Mouse (Mus musculus): ENCODE results near the gene Unc79. TPM values are rescaled to one million over a fixed set of nuclear protein-coding genes. Genes with fewer than 3 reads are reported as not detected.

Gene Unc79
- polyA plus RNA-seq, 1 experiment from 2014 or later: 0.57 TPM

DNA sequence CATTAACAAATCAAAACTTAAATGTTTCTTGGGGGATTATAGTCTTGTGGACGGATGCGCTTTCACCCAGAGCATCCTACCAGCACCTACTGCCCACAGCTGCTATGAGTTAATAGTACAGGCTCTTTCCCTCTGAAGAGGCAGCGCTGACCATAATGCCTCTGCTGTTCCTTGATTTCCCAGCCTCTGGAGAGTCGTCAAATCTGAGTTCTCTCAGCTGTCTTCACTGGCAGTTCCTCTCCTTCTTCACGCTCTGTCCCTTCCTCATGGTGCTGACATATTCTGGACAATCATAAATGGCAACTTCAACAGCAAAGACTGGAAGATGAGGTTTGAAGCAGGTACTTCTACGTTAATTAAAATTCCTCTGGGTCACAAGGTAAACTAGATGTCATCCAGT is 143.2 kb downstream of the Unc79 start:
- H3K9ac ChIP-seq (ENCODE audit: low read length): no peak overlapping the region
- no peaks in the 10 kb centered on the region for H3K27me3 ChIP-seq (ENCODE audit: control insufficient read depth, insufficient read depth, low read length)
- H3K36me3 ChIP-seq (ENCODE audit: control insufficient read depth, insufficient read depth, low read length): no peaks in the 10 kb centered on the region
- ATAC-seq (ENCODE audit: insufficient read depth, low FRiP score): no peak
- no peaks in the 10 kb centered on the region for H3K4me1 ChIP-seq (ENCODE audit: control insufficient read depth, insufficient read depth, low read length)
- no peak overlapping the region for H3K4me3 ChIP-seq (replicated peaks; ENCODE audit: low read length)
- H3K27ac ChIP-seq (ENCODE audit: low read length): no peak overlapping the region
- no peak overlapping the region for H3K4me2 ChIP-seq (ENCODE audit: low read depth, low read length)
- 68% methylated on average over 6 of the region's 6 CpGs for WGBS
- no peaks in the 10 kb centered on the region for H3K9me3 ChIP-seq (replicated peaks; ENCODE audit: control insufficient read depth, low read length)

- 51% methylated on average over 5 of the region's 5 CpGs for WGBS
- H3K27me3 ChIP-seq (ENCODE audit: control insufficient read depth, insufficient read depth, low read length): no peaks in the 10 kb centered on the region
- no peak overlapping the region for H3K9ac ChIP-seq (ENCODE audit: low read length)
- H3K27ac ChIP-seq (ENCODE audit: low read length): no peak overlapping the region
- H3K9me3 ChIP-seq (replicated peaks; ENCODE audit: control insufficient read depth, low read length): no peaks in the 10 kb centered on the region
- H3K4me2 ChIP-seq (ENCODE audit: low read depth, low read length): no peak overlapping the region
- ATAC-seq (ENCODE audit: insufficient read depth, low FRiP score): no peak
- no peaks in the 10 kb centered on the region for H3K4me1 ChIP-seq (ENCODE audit: control insufficient read depth, insufficient read depth, low read length)
- no peak overlapping the region for H3K4me3 ChIP-seq (replicated peaks; ENCODE audit: low read length)
- H3K36me3 ChIP-seq (ENCODE audit: control insufficient read depth, insufficient read depth, low read length): no peaks in the 10 kb centered on the region
These were observed 146.5 kb downstream of the Unc79 start for GRCm38 (mm10) chr12:103095160-103095559.

DNA sequence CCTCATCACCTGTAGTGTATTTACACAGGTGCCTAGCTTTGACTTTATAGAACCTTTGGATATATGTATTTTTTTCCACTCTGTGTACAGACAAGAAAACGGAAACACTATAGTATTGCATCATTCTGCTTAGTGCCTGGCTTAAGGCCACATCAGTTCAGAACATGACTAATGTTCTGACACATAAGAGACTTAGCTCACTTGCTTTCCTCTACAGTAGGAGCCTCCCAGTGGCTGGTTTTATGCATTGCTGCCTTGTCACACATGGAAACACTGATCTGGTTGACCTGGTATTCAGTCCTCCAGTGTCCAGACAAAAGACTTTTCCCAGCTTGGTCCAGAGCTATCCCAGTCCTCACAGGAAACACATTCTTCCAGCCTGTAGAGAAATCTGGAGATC is 150.5 kb downstream of the Unc79 start:
- Histone ChIP-seq H3K4me3 (replicated peaks; ENCODE audit: low read length) (no peak overlapping the region), H3K36me3 (ENCODE audit: control insufficient read depth, insufficient read depth, low read length) (no peaks in the 10 kb centered on the region), H3K27ac (ENCODE audit: low read length) (no peak overlapping the region), H3K27me3 (ENCODE audit: control insufficient read depth, insufficient read depth, low read length) (no peaks in the 10 kb centered on the region), H3K4me1 (ENCODE audit: control insufficient read depth, insufficient read depth, low read length) (no peaks in the 10 kb centered on the region), H3K4me2 (ENCODE audit: low read depth, low read length) (no peak overlapping the region), H3K9me3 (replicated peaks; ENCODE audit: control insufficient read depth, low read length) (no peaks in the 10 kb centered on the region), H3K9ac (ENCODE audit: low read length) (no peak overlapping the region)
- WGBS: 57% methylated on average over 1 of the region's 1 CpGs
- ATAC-seq (ENCODE audit: insufficient read depth, low FRiP score): no peak

GRCm38 (mm10) chr12:103100088-103100487 is 151.4 kb downstream of the Unc79 start:
- Histone ChIP-seq H3K9ac (ENCODE audit: low read length) (no peak overlapping the region), H3K4me3 (replicated peaks; ENCODE audit: low read length) (no peak overlapping the region), H3K9me3 (replicated peaks; ENCODE audit: control insufficient read depth, low read length) (no peaks in the 10 kb centered on the region), H3K36me3 (ENCODE audit: control insufficient read depth, insufficient read depth, low read length) (no peaks in the 10 kb centered on the region), H3K27ac (ENCODE audit: low read length) (no peak overlapping the region), H3K27me3 (ENCODE audit: control insufficient read depth, insufficient read depth, low read length) (no peaks in the 10 kb centered on the region), H3K4me1 (ENCODE audit: control insufficient read depth, insufficient read depth, low read length) (no peaks in the 10 kb centered on the region), H3K4me2 (ENCODE audit: low read depth, low read length) (no peak overlapping the region)
- ATAC-seq (ENCODE audit: insufficient read depth, low FRiP score): no peak
- WGBS: 64% methylated on average over 5 of the region's 5 CpGs

GRCm38 (mm10) chr12:103103041-103103440 is 154.4 kb downstream of the Unc79 start:
- H3K9ac ChIP-seq (ENCODE audit: low read length): no peak overlapping the region
- no peak for ATAC-seq (ENCODE audit: insufficient read depth, low FRiP score)
- no peak overlapping the region for H3K4me3 ChIP-seq (replicated peaks; ENCODE audit: low read length)
- H3K27me3 ChIP-seq (ENCODE audit: control insufficient read depth, insufficient read depth, low read length): no peaks in the 10 kb centered on the region
- WGBS: 61% methylated on average over 2 of the region's 2 CpGs
- no peaks in the 10 kb centered on the region for H3K9me3 ChIP-seq (replicated peaks; ENCODE audit: control insufficient read depth, low read length)
- no peaks in the 10 kb centered on the region for H3K36me3 ChIP-seq (ENCODE audit: control insufficient read depth, insufficient read depth, low read length)
- no peaks in the 10 kb centered on the region for H3K4me1 ChIP-seq (ENCODE audit: control insufficient read depth, insufficient read depth, low read length)
- no peak overlapping the region for H3K4me2 ChIP-seq (ENCODE audit: low read depth, low read length)
- no peak overlapping the region for H3K27ac ChIP-seq (ENCODE audit: low read length)

- no peak for ATAC-seq (ENCODE audit: insufficient read depth, low FRiP score)
- Histone ChIP-seq H3K4me1 (ENCODE audit: control insufficient read depth, insufficient read depth, low read length) (no peaks in the 10 kb centered on the region), H3K4me3 (replicated peaks; ENCODE audit: low read length) (no peak overlapping the region), H3K4me2 (ENCODE audit: low read depth, low read length) (peak overlapping the region; percentile 24; the same call in 1 of the 2 replicates), H3K27me3 (ENCODE audit: control insufficient read depth, insufficient read depth, low read length) (no peaks in the 10 kb centered on the region), H3K36me3 (ENCODE audit: control insufficient read depth, insufficient read depth, low read length) (no peaks in the 10 kb centered on the region), H3K27ac (ENCODE audit: low read length) (no peak overlapping the region), H3K9ac (ENCODE audit: low read length) (no peak overlapping the region), H3K9me3 (replicated peaks; ENCODE audit: control insufficient read depth, low read length) (no peaks in the 10 kb centered on the region)
- 16% methylated on average over 5 of the region's 5 CpGs for WGBS
These were observed 154.9 kb downstream of the Unc79 start for GRCm38 (mm10) chr12:103103601-103104000.

GRCm38 (mm10) chr12:103109301-103109700 is 160.6 kb downstream of the Unc79 start:
- WGBS: 84% methylated on average over 7 of the region's 7 CpGs
- ATAC-seq (ENCODE audit: insufficient read depth, low FRiP score): no peak
- H3K4me2 ChIP-seq (ENCODE audit: low read depth, low read length): no peak overlapping the region
- no peaks in the 10 kb centered on the region for H3K4me1 ChIP-seq (ENCODE audit: control insufficient read depth, insufficient read depth, low read length)
- H3K4me3 ChIP-seq (replicated peaks; ENCODE audit: low read length): no peak overlapping the region
- H3K27ac ChIP-seq (ENCODE audit: low read length): no peak overlapping the region
- no peak overlapping the region for H3K9ac ChIP-seq (ENCODE audit: low read length)
- H3K27me3 ChIP-seq (ENCODE audit: control insufficient read depth, insufficient read depth, low read length): no peaks in the 10 kb centered on the region
- no peaks in the 10 kb centered on the region for H3K36me3 ChIP-seq (ENCODE audit: control insufficient read depth, insufficient read depth, low read length)
- no peaks in the 10 kb centered on the region for H3K9me3 ChIP-seq (replicated peaks; ENCODE audit: control insufficient read depth, low read length)

DNA sequence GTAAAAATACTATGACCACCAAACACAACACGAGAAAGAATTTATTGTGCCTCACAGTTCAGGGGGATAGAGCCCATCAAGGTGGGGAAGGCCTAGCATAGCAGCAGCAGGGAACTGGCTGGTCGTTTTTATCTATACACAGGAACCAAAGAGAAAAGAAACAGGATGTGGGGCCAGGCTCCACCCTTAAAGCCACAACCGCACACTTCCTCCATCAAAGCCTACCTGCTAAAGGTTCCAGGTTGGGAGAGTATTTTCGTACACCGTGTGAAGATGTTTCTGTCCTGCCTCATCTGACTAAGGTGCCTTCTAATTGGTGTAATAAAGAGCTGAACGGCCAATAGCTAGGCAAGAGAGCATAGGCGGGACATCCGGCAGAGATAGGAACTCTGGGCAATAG is 168.0 kb downstream of the Unc79 start:
- H3K4me1 ChIP-seq (ENCODE audit: control insufficient read depth, insufficient read depth, low read length): no peaks in the 10 kb centered on the region
- H3K4me3 ChIP-seq (replicated peaks; ENCODE audit: low read length): no peak overlapping the region
- H3K9me3 ChIP-seq (replicated peaks; ENCODE audit: control insufficient read depth, low read length): no peaks in the 10 kb centered on the region
- H3K27ac ChIP-seq (ENCODE audit: low read length): no peak overlapping the region
- no peaks in the 10 kb centered on the region for H3K36me3 ChIP-seq (ENCODE audit: control insufficient read depth, insufficient read depth, low read length)
- no peaks in the 10 kb centered on the region for H3K27me3 ChIP-seq (ENCODE audit: control insufficient read depth, insufficient read depth, low read length)
- no peak overlapping the region for H3K9ac ChIP-seq (ENCODE audit: low read length)
- 81% methylated on average over 8 of the region's 8 CpGs for WGBS
- no peak overlapping the region for H3K4me2 ChIP-seq (ENCODE audit: low read depth, low read length)
- no peak for ATAC-seq (ENCODE audit: insufficient read depth, low FRiP score)

GRCm38 (mm10) chr12:103117517-103118193 is 169.0 kb downstream of the Unc79 start:
- WGBS: 67% methylated on average over 10 of the region's 10 CpGs
- Histone ChIP-seq H3K9me3 (replicated peaks; ENCODE audit: control insufficient read depth, low read length) (no peaks in the 10 kb centered on the region), H3K36me3 (ENCODE audit: control insufficient read depth, insufficient read depth, low read length) (no peaks in the 10 kb centered on the region), H3K9ac (ENCODE audit: low read length) (no peak overlapping the region), H3K4me3 (replicated peaks; ENCODE audit: low read length) (no peak overlapping the region), H3K4me2 (ENCODE audit: low read depth, low read length) (no peak overlapping the region), H3K27me3 (ENCODE audit: control insufficient read depth, insufficient read depth, low read length) (no peaks in the 10 kb centered on the region), H3K27ac (ENCODE audit: low read length) (no peak overlapping the region), H3K4me1 (ENCODE audit: control insufficient read depth, insufficient read depth, low read length) (no peaks in the 10 kb centered on the region)
- ATAC-seq (ENCODE audit: insufficient read depth, low FRiP score): no peak
